Comparison of ENCODE assay signal across 10 mouse cellular contexts in the genomic region with DNA sequence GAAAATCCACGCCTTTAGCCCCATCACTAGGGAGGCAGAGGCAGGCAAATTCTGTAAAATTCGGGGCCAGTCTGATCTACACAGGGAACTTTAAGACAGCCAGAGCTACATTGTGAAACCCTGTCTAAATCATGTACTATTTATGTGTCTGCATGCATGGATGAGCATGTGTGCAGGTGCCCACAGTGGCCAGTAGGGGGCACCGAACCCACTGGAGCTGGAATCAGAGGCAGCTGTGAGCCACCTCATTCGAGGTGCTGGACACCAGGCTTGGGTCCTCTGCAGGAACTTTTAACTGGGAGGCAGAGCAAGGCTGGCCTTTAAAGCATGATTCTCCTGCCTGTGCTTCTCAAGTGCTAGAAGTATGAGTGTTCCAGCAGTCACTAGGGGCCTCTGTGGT.
DNase-seq lines count a peak whose midpoint lies in the region; ATAC-seq and TF ChIP-seq lines count a peak whose summit lies in the region.
"Had no signal": no experiment of that assay in that cellular context is flagged by ENCODE, and none has a peak within 500 bp of the region (broad histone marks: within the 10 kb centered on the region; RNA-seq: fewer than 3 reads in every experiment).

No protein-coding gene starts in this region.

- no peaks in the 10 kb centered on the region for H3K27me3 ChIP-seq in C2C12 (ENCODE audit: control insufficient read depth, insufficient read depth, insufficient read length)
- H3K27me3 ChIP-seq: embryonic facial prominence, embryonic 13.5 days had no signal

- peak; percentile 25 for DNase-seq in kidney, adult 18-20 months
- DNase-seq in kidney, adult 11 months = no peak
- DNase-seq in ZHBTc4 (ENCODE audit: low read depth, low spot score) = peak; percentile 80
- DNase-seq in left cerebral cortex, adult 8-10 months (ENCODE audit: low spot score in 2 of 2) = no peak
- no peak for DNase-seq in cerebellum, adult 9-10 months
- no peak for DNase-seq in right cerebral cortex, adult 18-20 months
- DNase-seq: kidney, postnatal 25 days had no signal

- TF ChIP-seq CTCF in C2C12 (IDR thresholded peaks at IDR 0.05; ENCODE audit: control insufficient read depth, insufficient read depth, insufficient read length) = peak; percentile 41

- no peaks in the 10 kb centered on the region for H3K36me3 ChIP-seq in C2C12 (ENCODE audit: control insufficient read depth, insufficient read depth)

- no peaks in the 10 kb centered on the region for H3K79me3 ChIP-seq in C2C12 (ENCODE audit: low read depth)

- H3K4me3 ChIP-seq in C2C12 (ENCODE audit: insufficient read depth, poor library complexity, severe bottlenecking) = no peak overlapping the region
- H3K4me3 ChIP-seq: embryonic facial prominence, embryonic 13.5 days had no signal

- ATAC-seq in megakaryocyte-erythroid progenitor cell, adult 5-6 weeks (replicated peaks; ENCODE audit: low FRiP score, low TSS enrichment, poor library complexity, severe bottlenecking) = 0 out of 2 replicates have a peak, but pooled peaks have one; percentile 25

- H3K79me2 ChIP-seq in C2C12 (ENCODE audit: control insufficient read depth, insufficient read depth) = no peaks in the 10 kb centered on the region

- no peak overlapping the region for H3ac ChIP-seq in C2C12 (ENCODE audit: control insufficient read depth, insufficient read length, low read depth)

TF ChIP-seq in C2C12, 6 proteins besides CTCF, POLR2A, EP300 and RAD21:
- TF ChIP-seq MAX (IDR thresholded peaks at IDR 0.05) = no peak
- TF ChIP-seq USF1 (IDR thresholded peaks at IDR 0.05; ENCODE audit: low read depth) = no peak
- no peak for TF ChIP-seq FOSL1 (IDR thresholded peaks at IDR 0.05; ENCODE audit: insufficient read depth, low read length, poor library complexity, severe bottlenecking)

Comparison
In these comparisons a context has a peak if more than half of its experiments do, and no peak if none do; other contexts are left out.
1. DNase-seq: peak in kidney, adult 18-20 months (single experiment) and ZHBTc4 (single experiment); none in kidney, adult 11 months (single experiment), left cerebral cortex, adult 8-10 months (0 of 2), cerebellum, adult 9-10 months (single experiment) and right cerebral cortex, adult 18-20 months (single experiment).